Mouse (Mus musculus) kidney, adult 18-20 months (tissue): ENCODE data around the gene Mipol1.
"Not testable (repeated sequence)": the region's sequence is repeated elsewhere in the genome, so short reads cannot be mapped to it uniquely, and the experiment has no call there.

Experiments
- DNase-seq: peaks from one replicate; pipeline ENCODE4 v3.0.0; 2021

Gene Mipol1

GRCm38 (mm10) chr12:57428243-57428642, 198.0 kb downstream of the Mipol1 start:
- DNase-seq = no peak

- no peak for DNase-seq
Measured at GRCm38 (mm10) chr12:57428767-57429166, 198.5 kb downstream of the Mipol1 start.

GRCm38 (mm10) chr12:57436939-57437659, 206.9 kb downstream of the Mipol1 start:
- not testable (repeated sequence) for DNase-seq

- no peak for DNase-seq
Measured at GRCm38 (mm10) chr12:57444281-57444903, 214.2 kb downstream of the Mipol1 start.

GRCm38 (mm10) chr12:57447331-57447730, 217.1 kb downstream of the Mipol1 start:
- no peak for DNase-seq

GRCm38 (mm10) chr12:57449299-57449698, 219.1 kb downstream of the Mipol1 start:
- no peak for DNase-seq

- DNase-seq = no peak
Measured at GRCm38 (mm10) chr12:57450017-57450583, 219.9 kb downstream of the Mipol1 start.

- no peak for DNase-seq
Measured at GRCm38 (mm10) chr12:57456911-57457310, 226.7 kb downstream of the Mipol1 start.

- DNase-seq = no peak
Measured at GRCm38 (mm10) chr12:57457339-57457738, 227.1 kb downstream of the Mipol1 start.

GRCm38 (mm10) chr12:57464520-57465334, 234.5 kb downstream of the Mipol1 start:
- DNase-seq = no peak

- DNase-seq = no peak
Measured at GRCm38 (mm10) chr12:57471786-57472185, 241.6 kb downstream of the Mipol1 start.

GRCm38 (mm10) chr12:57476876-57477275, 246.6 kb downstream of the Mipol1 start:
- no peak for DNase-seq

- no peak for DNase-seq
Measured at GRCm38 (mm10) chr12:57481823-57482222, 251.6 kb downstream of the Mipol1 start.

GRCm38 (mm10) chr12:57496347-57497119, 266.3 kb downstream of the Mipol1 start:
- no peak for DNase-seq

GRCm38 (mm10) chr12:57500246-57500645, 270.0 kb downstream of the Mipol1 start:
- DNase-seq = no peak

GRCm38 (mm10) chr12:57505329-57505728, 275.1 kb downstream of the Mipol1 start:
- DNase-seq = no peak

GRCm38 (mm10) chr12:57508938-57509337, 278.7 kb downstream of the Mipol1 start:
- DNase-seq = no peak

GRCm38 (mm10) chr12:57509726-57510125, 279.5 kb downstream of the Mipol1 start:
- no peak for DNase-seq

- no peak for DNase-seq
Measured at GRCm38 (mm10) chr12:57511127-57511526, 280.9 kb downstream of the Mipol1 start.

- no peak for DNase-seq
Measured at GRCm38 (mm10) chr12:57511560-57511959, 281.3 kb downstream of the Mipol1 start.

GRCm38 (mm10) chr12:57514552-57514951, 284.3 kb downstream of the Mipol1 start:
- no peak for DNase-seq

GRCm38 (mm10) chr12:57515702-57516377, 285.6 kb downstream of the Mipol1 start:
- no peak for DNase-seq
